Mouse (Mus musculus): Measurements from ENCODE around the gene Ap4b1. TPM values are rescaled to one million over a fixed set of nuclear protein-coding genes. Genes with fewer than 3 reads are reported as not detected.

Gene Ap4b1
- polyA plus RNA-seq, 1 experiment from 2014 or later = 15.9 TPM

DNA sequence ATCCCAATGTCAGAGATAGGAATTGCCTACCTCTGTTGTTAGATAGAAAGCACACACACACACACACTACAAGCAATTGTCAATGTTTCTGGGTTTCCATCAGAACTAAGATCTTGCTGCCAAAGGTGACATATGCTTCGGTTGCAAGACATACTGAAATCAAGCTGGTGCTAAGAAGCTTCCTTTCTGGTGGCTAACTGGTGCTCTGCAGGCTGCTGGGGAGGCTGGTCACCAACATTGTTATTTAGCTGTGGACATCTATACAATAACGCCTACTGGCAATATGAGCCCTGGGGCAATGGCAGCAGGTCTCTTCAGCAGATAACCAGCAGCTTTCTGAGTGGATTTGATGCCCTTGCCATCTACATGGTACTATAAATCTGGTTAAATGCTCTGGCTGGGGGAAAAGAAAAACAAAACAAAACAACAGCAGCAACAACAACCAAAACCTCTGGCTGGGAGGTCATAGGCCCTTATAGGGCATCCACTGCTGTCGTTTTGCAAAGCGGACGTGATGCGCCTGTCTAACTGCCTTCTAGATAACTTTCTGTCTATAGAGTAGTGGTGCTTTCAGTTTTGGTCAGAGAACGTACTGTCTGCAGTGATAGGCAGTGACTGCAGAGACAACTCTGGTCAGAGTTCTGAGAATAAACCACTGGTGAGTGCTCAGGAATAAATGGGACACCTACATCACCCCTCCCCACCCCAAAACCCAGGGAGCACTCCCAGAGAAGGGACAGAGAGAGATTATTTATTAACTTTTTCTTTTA is 47.9 kb downstream of the Ap4b1 start:
- Histone ChIP-seq H3K27me3 (ENCODE audit: control insufficient read depth, insufficient read depth, low read depth, low read length) (no peaks in the 10 kb centered on the region), H3K9me3 (replicated peaks; ENCODE audit: control insufficient read depth, low read length) (no peaks in the 10 kb centered on the region), H3K4me3 (ENCODE audit: low read depth, low read length) (no peak overlapping the region), H3K27ac (ENCODE audit: low read length) (no peak overlapping the region), H3K36me3 (ENCODE audit: control insufficient read depth, insufficient read depth) (no peaks in the 10 kb centered on the region), H3K4me1 (ENCODE audit: control insufficient read depth, low read depth, low read length) (no peaks in the 10 kb centered on the region; the same call in 1 of the 2 replicates), H3K4me2 (ENCODE audit: low read depth, low read length) (no peak overlapping the region), H3K9ac (ENCODE audit: low read depth, low read length) (no peak overlapping the region)
- 61% methylated on average over 7 of the region's 7 CpGs for WGBS (ENCODE audit: insufficient replicate concordance)
- no peak for ATAC-seq (ENCODE audit: low read depth)

DNA sequence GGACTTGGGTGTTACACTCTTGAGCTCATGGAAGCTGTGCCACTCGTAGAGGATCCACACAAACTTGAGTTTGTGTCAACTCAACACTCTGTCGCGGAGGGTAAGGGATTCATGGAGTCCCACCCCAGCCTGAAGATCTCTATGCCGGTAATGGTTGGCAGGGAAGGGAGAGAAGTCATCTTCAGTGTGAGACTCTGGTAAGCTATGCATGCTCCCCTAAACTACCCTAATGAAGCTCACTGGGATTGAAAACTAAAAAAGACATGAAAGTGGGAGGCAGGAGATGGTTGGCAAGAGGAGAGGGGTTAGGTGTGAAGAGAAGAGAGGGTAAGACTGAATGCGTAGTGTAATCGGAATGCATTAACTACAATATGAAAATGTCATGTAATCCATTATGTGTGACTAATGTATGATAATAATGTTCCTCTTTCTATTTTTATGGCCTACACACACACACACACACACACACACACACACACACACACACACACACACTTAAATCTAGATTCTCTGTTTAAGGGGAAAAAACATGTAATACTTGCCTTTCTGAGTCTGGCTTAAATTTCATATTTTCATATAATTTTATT is 48.8 kb downstream of the Ap4b1 start:
- no peaks in the 10 kb centered on the region for H3K9me3 ChIP-seq (replicated peaks; ENCODE audit: control insufficient read depth, low read length)
- no peak overlapping the region for H3K4me3 ChIP-seq (ENCODE audit: low read depth, low read length)
- no peak for ATAC-seq (ENCODE audit: low read depth)
- no peak overlapping the region for H3K9ac ChIP-seq (ENCODE audit: low read depth, low read length)
- H3K36me3 ChIP-seq (ENCODE audit: control insufficient read depth, insufficient read depth) = no peaks in the 10 kb centered on the region
- no peak overlapping the region for H3K27ac ChIP-seq (ENCODE audit: low read length)
- H3K4me2 ChIP-seq (ENCODE audit: low read depth, low read length) = no peak overlapping the region
- H3K27me3 ChIP-seq (ENCODE audit: control insufficient read depth, insufficient read depth, low read depth, low read length) = no peaks in the 10 kb centered on the region
- 73% methylated on average over 6 of the region's 6 CpGs for WGBS (ENCODE audit: insufficient replicate concordance)
- no peaks in the 10 kb centered on the region; the same call in 1 of the 2 replicates for H3K4me1 ChIP-seq (ENCODE audit: control insufficient read depth, low read depth, low read length)

DNA sequence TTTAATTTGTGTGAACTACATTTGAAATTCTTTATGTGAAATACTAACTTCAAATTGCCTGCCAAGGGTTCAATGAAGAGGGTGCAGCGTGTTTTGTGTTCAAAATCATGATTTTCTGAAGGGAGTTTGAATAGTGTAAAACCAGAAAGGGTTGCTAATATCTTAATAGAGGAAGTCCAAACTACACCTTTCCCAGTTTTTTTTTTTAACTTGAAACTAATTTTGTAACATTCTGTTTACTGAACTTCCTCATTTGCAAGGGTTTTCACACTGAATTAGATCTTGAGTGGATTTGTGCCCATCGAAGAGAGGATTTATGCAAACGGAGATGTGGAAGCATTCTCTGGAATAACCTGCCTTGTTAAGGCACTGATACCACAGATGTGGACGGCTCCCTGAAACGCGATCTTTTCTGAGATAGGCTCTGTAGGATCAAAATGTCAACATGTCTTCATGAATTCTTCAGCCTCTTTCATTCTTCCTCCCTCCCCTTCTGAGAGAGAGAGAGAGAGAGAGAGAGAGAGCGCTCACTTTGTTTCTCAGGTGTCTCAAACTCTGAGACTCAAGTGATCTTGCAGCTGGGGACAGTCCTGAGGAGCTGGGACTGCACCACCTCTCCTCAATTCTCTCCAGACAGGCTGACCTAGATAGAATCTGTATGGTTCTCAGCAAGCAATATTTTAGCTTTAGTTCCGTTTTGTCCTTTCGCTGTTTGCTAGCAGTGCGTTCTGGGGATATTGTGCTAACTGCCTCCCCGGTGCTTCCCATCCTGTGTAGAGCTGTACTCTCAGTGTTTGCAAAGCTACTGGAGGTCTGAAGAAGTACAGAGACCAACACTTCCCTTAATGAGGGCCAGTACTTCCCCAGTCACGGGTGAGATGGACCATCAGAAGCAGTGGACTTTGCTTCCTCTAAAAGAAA is 49.8 kb downstream of the Ap4b1 start, which contains the start of gene Ptpn22:
Ptpn22 (plus strand) TSS at position 915 of the 921 bp plus-strand sequence.
- H3K4me3 ChIP-seq (ENCODE audit: low read depth, low read length) = peak within 1 kb of the TSS; percentile 41
- peak within 1 kb of the TSS; percentile 82 for H3K27ac ChIP-seq (ENCODE audit: low read length)
- H3K9ac ChIP-seq (ENCODE audit: low read depth, low read length) = 0 out of 2 replicates have a peak within 1 kb of the TSS, but pooled peaks have one; percentile 5
- H3K9me3 ChIP-seq (replicated peaks; ENCODE audit: control insufficient read depth, low read length) = no peaks in the 10 kb centered on the region
- no peaks in the 10 kb centered on the region for H3K36me3 ChIP-seq (ENCODE audit: control insufficient read depth, insufficient read depth)
- H3K4me1 ChIP-seq (ENCODE audit: control insufficient read depth, low read depth, low read length) = no peaks in the 10 kb centered on the region; the same call in 1 of the 2 replicates
- H3K4me2 ChIP-seq (ENCODE audit: low read depth, low read length) = peak within 1 kb of the TSS; percentile 17
- H3K27me3 ChIP-seq (ENCODE audit: control insufficient read depth, insufficient read depth, low read depth, low read length) = no peaks in the 10 kb centered on the region
- peak; percentile 63 for ATAC-seq (ENCODE audit: low read depth)
- 19% methylated on average over 12 of the region's 12 CpGs for WGBS (ENCODE audit: insufficient replicate concordance)

DNA sequence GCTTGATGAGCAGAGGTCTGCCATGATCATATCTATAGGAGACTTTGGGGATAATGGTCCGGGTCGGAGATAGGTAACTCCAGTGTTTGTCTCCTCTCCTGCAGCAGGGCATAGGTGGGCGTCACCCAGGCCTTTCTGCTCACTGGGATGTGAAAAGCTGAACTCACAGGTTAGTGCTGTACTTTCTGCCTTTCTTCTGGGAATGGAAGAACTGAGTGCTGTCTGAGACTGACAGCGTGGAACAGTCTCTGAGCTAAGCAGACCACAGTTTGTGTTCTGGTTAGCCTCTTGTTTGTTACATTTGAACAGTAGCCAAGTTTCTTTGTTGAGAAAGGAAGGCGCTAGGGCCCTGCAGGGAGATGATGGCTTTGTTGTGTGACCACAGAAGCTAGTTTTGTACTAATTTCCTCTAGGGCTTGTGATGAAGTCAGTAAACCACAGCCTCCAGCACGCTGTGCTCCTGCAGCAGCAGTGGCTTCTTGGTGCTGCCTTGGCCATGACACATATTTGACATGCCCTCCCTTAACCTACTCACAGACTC is 50.6 kb downstream of the Ap4b1 start:
- Histone ChIP-seq H3K27me3 (ENCODE audit: control insufficient read depth, insufficient read depth, low read depth, low read length) (no peaks in the 10 kb centered on the region), H3K4me3 (ENCODE audit: low read depth, low read length) (peak overlapping the region; percentile 41), H3K9me3 (replicated peaks; ENCODE audit: control insufficient read depth, low read length) (no peaks in the 10 kb centered on the region), H3K27ac (ENCODE audit: low read length) (peak overlapping the region; percentile 82), H3K4me2 (ENCODE audit: low read depth, low read length) (peak overlapping the region; percentile 17), H3K36me3 (ENCODE audit: control insufficient read depth, insufficient read depth) (no peaks in the 10 kb centered on the region), H3K9ac (ENCODE audit: low read depth, low read length) (no peak overlapping the region), H3K4me1 (ENCODE audit: control insufficient read depth, low read depth, low read length) (no peaks in the 10 kb centered on the region; the same call in 1 of the 2 replicates)
- peak; percentile 50; the same call in 1 of the 2 replicates for ATAC-seq (ENCODE audit: low read depth)
- 19% methylated on average over 6 of the region's 6 CpGs for WGBS (ENCODE audit: insufficient replicate concordance)

DNA sequence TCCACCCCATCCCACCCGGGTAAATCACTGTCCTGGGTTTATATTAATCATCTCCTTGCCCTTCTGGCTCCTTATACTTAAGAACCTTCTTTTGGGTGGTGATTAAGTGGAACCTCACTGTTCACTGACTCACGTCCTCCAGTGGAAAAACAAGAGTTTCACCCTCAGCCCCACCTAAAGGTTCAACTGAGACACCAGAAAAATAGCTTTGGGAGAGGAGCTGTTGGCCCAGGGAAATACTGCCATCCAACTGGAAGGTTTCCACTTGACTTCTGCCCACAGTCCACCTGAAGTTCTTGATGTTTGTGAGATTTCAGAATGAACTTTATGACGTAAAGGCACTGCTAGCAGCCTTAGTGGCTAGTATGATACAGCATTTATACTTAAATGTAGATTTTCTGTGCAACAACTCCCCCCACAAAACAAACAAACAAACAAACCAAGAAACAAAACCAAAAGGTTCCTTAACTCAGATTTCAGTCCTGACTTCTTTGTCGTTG is 53.5 kb downstream of the Ap4b1 start:
- Histone ChIP-seq H3K4me3 (ENCODE audit: low read depth, low read length) (no peak overlapping the region), H3K27me3 (ENCODE audit: control insufficient read depth, insufficient read depth, low read depth, low read length) (no peaks in the 10 kb centered on the region), H3K4me2 (ENCODE audit: low read depth, low read length) (no peak overlapping the region), H3K27ac (ENCODE audit: low read length) (no peak overlapping the region), H3K9ac (ENCODE audit: low read depth, low read length) (no peak overlapping the region), H3K4me1 (ENCODE audit: control insufficient read depth, low read depth, low read length) (no peaks in the 10 kb centered on the region), H3K9me3 (replicated peaks; ENCODE audit: control insufficient read depth, low read length) (no peaks in the 10 kb centered on the region), H3K36me3 (ENCODE audit: control insufficient read depth, insufficient read depth) (no peaks in the 10 kb centered on the region)
- WGBS (ENCODE audit: insufficient replicate concordance) = 60% methylated on average over 4 of the region's 4 CpGs
- ATAC-seq (ENCODE audit: low read depth) = no peak

DNA sequence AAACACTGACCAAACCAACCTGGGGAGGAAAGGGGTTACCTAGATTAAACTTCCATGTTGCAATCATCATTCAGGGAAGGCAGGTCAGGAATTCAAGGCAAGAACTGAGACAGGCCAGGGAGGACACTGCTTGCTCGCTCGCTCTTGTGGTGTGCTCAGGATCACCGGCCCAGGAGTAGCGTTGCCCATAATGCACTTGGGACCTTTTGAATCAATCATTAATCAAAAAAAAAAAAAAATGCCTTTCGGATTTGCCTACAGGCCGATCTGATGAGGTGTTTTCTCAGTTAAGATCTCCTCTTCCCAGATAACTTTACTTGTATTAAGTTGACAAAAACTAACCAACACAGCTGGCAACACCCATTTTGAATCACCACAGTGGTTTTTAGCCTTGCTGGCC is 54.9 kb downstream of the Ap4b1 start:
- WGBS (ENCODE audit: insufficient replicate concordance) = 68% methylated on average over 6 of the region's 6 CpGs
- H3K27ac ChIP-seq (ENCODE audit: low read length) = no peak overlapping the region
- H3K9ac ChIP-seq (ENCODE audit: low read depth, low read length) = no peak overlapping the region
- H3K36me3 ChIP-seq (ENCODE audit: control insufficient read depth, insufficient read depth) = no peaks in the 10 kb centered on the region
- no peak overlapping the region for H3K4me2 ChIP-seq (ENCODE audit: low read depth, low read length)
- no peaks in the 10 kb centered on the region for H3K9me3 ChIP-seq (replicated peaks; ENCODE audit: control insufficient read depth, low read length)
- no peaks in the 10 kb centered on the region for H3K4me1 ChIP-seq (ENCODE audit: control insufficient read depth, low read depth, low read length)
- ATAC-seq (ENCODE audit: low read depth) = no peak
- H3K27me3 ChIP-seq (ENCODE audit: control insufficient read depth, insufficient read depth, low read depth, low read length) = no peaks in the 10 kb centered on the region
- H3K4me3 ChIP-seq (ENCODE audit: low read depth, low read length) = no peak overlapping the region

DNA sequence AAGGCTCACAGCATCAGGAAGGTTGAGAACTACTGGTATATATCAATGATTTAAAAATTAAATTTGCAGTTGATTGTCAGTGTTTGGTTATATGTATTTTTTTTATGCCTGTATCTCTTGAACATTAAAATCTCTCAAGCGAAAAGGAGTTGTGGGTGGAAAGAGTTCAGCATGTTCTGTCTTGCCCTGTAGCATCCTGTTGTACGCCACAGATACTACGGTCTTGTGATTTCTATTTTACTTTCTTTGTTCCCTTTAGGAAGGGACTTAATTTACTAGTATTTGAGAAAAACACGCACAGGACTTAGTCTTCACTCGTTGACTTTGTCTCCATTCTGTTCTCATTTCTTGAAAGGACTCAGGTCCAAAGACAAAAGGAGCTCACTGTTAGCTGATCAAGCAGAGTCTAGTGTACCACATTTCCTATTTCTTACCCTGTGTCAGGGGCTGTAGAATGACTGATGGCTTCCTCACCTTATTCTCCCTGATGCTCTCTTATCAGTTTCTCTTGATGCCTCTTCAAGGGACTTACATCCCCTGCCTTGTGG is 58.2 kb downstream of the Ap4b1 start:
- H3K4me2 ChIP-seq (ENCODE audit: low read depth, low read length) = no peak overlapping the region
- H3K9me3 ChIP-seq (replicated peaks; ENCODE audit: control insufficient read depth, low read length) = no peaks in the 10 kb centered on the region
- H3K36me3 ChIP-seq (ENCODE audit: control insufficient read depth, insufficient read depth) = no peaks in the 10 kb centered on the region
- no peak overlapping the region for H3K27ac ChIP-seq (ENCODE audit: low read length)
- 65% methylated on average over 5 of the region's 5 CpGs for WGBS (ENCODE audit: insufficient replicate concordance)
- no peaks in the 10 kb centered on the region for H3K27me3 ChIP-seq (ENCODE audit: control insufficient read depth, insufficient read depth, low read depth, low read length)
- no peak for ATAC-seq (ENCODE audit: low read depth)
- no peaks in the 10 kb centered on the region for H3K4me1 ChIP-seq (ENCODE audit: control insufficient read depth, low read depth, low read length)
- H3K4me3 ChIP-seq (ENCODE audit: low read depth, low read length) = no peak overlapping the region
- H3K9ac ChIP-seq (ENCODE audit: low read depth, low read length) = no peak overlapping the region

DNA sequence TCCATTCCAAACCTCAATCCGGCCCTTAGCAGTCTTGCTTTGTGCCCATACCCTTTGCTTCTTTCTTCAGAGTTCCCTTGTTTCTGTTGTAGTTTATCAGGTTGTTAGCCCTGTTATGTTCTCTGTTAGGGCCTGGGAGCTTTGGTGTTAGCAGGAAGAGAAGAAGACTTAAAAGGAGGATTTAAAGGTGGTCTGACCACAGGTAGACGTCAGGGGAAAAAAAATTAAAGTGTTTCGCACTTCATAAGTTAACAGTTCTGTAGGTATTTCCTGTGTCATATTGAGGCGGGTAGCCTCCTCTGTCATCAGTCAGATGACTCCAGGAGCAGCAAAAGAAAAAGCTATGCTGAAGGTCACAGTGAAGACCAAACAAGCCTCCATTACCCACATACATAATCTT is 58.7 kb downstream of the Ap4b1 start:
- Histone ChIP-seq H3K4me3 (ENCODE audit: low read depth, low read length) (no peak overlapping the region), H3K4me2 (ENCODE audit: low read depth, low read length) (no peak overlapping the region), H3K9ac (ENCODE audit: low read depth, low read length) (no peak overlapping the region), H3K36me3 (ENCODE audit: control insufficient read depth, insufficient read depth) (no peaks in the 10 kb centered on the region), H3K4me1 (ENCODE audit: control insufficient read depth, low read depth, low read length) (no peaks in the 10 kb centered on the region), H3K27me3 (ENCODE audit: control insufficient read depth, insufficient read depth, low read depth, low read length) (no peaks in the 10 kb centered on the region), H3K9me3 (replicated peaks; ENCODE audit: control insufficient read depth, low read length) (no peaks in the 10 kb centered on the region), H3K27ac (ENCODE audit: low read length) (no peak overlapping the region)
- no peak for ATAC-seq (ENCODE audit: low read depth)
- 60% methylated on average over 4 of the region's 4 CpGs for WGBS (ENCODE audit: insufficient replicate concordance)
